Mouse (Mus musculus) liver, postnatal 0 days (tissue): ENCODE measurements around the gene Plcb4.

Experiments
- CTCF ChIP-seq: sonication (generic); IDR thresholded peaks from 2 replicates; pipeline ENCODE4 v1.5.1; 2016; ENCODE audit warnings: antibody characterized with exemption, low read depth
- EP300 ChIP-seq: IDR thresholded peaks from 2 replicates; pipeline ENCODE4 v1.6.1; 2016; ENCODE audit warnings: antibody characterized with exemption, low read depth, mild to moderate bottlenecking

DNA sequence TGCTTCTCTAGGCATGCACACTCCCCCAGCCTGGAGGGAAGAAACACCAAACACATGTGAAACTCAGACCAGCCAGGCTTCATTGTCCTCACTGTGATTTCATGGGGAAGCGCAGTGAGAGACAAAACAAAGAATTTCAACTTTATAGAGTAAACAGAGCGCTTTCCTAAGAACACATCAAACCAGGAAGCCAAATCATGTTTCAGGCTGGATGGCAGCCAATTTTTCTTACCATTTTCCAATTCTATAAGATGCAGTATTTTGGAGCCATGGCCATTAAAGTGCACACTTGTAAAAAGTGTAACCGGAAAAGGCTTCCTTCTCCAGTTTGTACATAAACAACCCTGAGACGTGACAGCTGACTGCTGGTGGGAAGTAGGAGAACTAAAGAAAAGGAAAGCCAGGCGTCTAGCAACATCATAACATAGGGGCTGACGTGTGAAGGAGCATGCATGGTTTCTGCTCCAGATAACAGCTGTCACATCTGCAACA is 221.5 kb downstream of the Plcb4 start:
- TF ChIP-seq CTCF, result no peak
- TF ChIP-seq EP300, result peak; percentile 56; the same call in 1 of the 2 replicates
